Mouse (Mus musculus): ENCODE data around the gene Olfr1357.

DNA sequence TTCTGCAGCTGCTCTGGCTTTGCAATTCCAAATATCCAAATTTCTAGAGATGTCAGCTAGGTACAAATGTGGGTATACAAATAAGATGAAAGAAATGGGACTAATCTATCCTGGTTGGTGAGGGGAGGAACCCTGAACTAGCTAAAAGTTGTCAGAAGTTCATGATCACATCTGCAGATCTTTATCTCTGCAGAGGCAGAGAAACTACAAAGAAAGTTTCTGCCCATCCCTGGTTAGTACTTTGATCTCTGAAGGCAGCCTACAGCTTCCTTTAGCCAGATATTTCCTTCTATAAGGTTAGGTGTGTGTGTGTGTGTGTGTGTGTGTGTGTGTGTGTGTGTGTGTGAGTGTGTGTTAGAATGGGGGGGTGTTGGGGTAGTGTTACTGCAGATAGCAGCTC lies 23.3 kb downstream of the Olfr1357 start:
- no peak for TF ChIP-seq CTCF (IDR thresholded peaks at IDR 0.05; ENCODE audit: low read depth, low read length)
- TF ChIP-seq POLR2A (IDR thresholded peaks at IDR 0.05; ENCODE audit: extremely low read depth, insufficient read depth, low read length) = no peak
